Mouse (Mus musculus): Measurements from ENCODE around the gene Fgf9. TPM values are rescaled to one million over a fixed set of nuclear protein-coding genes. Genes with fewer than 3 reads are reported as not detected.

Fgf9 gene
- polyA plus RNA-seq (2017; shearing (Covaris generic)) = not detected

GRCm38 (mm10) chr14:58070481-58071119 lies at the start of gene Fgf9:
Gene Fgf9, plus strand, starts transcription at chr14:58070547.

Other genes with a start within 250 kb of the Fgf9 start
- gene Ska3, start 244.4 kb upstream of the Fgf9 start, polyA plus RNA-seq (2017; shearing (Covaris generic)) = 3.1 TPM
- 130 TPM for gene Mrpl57, start 244.3 kb upstream of the Fgf9 start, polyA plus RNA-seq (2017; shearing (Covaris generic))
- 199 TPM for gene Zdhhc20, start 180.3 kb upstream of the Fgf9 start, polyA plus RNA-seq (2017; shearing (Covaris generic))
- gene Micu2, start 71.3 kb upstream of the Fgf9 start, polyA plus RNA-seq (2017; shearing (Covaris generic)) = 11.5 TPM

All from activated CD4-positive, CD25-positive, alpha-beta regulatory T cell, adult 9 weeks (primary cell).